Mouse (Mus musculus): ENCODE measurements around the gene Cd248. TPM values are rescaled to one million over a fixed set of nuclear protein-coding genes. Genes with fewer than 3 reads are reported as not detected.

Gene Cd248
- polyA plus RNA-seq, 1 experiment from 2014 or later: 69.8 TPM

DNA sequence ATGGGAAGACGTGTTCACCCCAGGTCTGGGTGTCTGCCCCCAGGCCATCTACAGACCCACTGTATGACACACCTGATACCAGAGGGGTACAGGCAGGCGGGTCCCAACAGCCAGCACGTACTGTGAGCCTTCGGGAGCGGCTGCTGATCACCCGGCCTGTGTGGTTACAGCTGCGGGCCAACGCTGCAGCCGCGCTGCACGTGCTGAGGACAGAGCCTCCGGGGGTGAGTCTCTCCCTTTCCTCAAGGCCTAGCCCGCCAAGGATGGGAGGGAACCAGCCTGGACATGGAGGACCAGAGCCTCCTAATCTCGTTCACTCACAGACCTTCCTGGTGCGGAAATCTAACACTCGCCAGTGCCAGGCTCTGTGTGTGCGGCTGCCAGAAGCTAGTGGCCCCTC lies 16.8 kb upstream of the Cd248 start:
- Histone ChIP-seq H3K9me3 (replicated peaks; ENCODE audit: control insufficient read depth, low read length) (no peaks in the 10 kb centered on the region), H3K4me3 (replicated peaks; ENCODE audit: low read length) (peak overlapping the region; percentile 45), H3K27ac (ENCODE audit: low read length) (peak overlapping the region; percentile 51), H3K27me3 (ENCODE audit: control insufficient read depth, insufficient read depth, low read length) (peaks cover 10% of the 10 kb centered on the region), H3K4me1 (ENCODE audit: control insufficient read depth, insufficient read depth, low read length) (peaks cover 19% of the 10 kb centered on the region), H3K9ac (ENCODE audit: low read length) (peak overlapping the region; percentile 64), H3K4me2 (ENCODE audit: low read depth, low read length) (peak overlapping the region; percentile 58), H3K36me3 (ENCODE audit: control insufficient read depth, insufficient read depth, low read length) (0 out of 2 replicates have a peak, but pooled peaks cover 3% of the 10 kb centered on the region)
- WGBS: 12% methylated on average over 17 of the region's 17 CpGs
- ATAC-seq (ENCODE audit: insufficient read depth, low FRiP score): peak; percentile 52; the same call in 1 of the 2 replicates

DNA sequence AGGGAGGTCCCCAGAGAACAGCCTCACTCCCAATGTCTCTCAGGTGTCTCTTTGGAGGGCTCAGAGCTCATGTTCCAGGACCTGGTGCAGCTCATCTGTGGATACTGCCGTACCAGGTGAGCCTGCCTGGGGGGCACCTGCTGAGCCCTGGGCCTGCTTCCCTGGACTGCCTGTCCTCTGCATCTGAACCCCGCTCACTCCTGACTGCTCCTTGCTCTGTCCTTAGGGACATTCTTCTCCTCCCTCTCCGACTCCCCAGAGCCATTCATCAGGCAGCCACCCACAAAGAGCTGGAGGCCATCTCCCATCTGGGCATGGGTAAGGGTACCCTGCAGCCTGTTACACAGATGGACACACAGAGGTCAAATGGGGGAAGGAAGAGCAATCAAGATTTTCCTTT lies 16.4 kb upstream of the Cd248 start:
- Histone ChIP-seq H3K36me3 (ENCODE audit: control insufficient read depth, insufficient read depth, low read length) (0 out of 2 replicates have a peak, but pooled peaks cover 3% of the 10 kb centered on the region), H3K4me1 (ENCODE audit: control insufficient read depth, insufficient read depth, low read length) (peaks cover 22% of the 10 kb centered on the region), H3K4me3 (replicated peaks; ENCODE audit: low read length) (peak overlapping the region; percentile 45), H3K9me3 (replicated peaks; ENCODE audit: control insufficient read depth, low read length) (no peaks in the 10 kb centered on the region), H3K9ac (ENCODE audit: low read length) (peak overlapping the region; percentile 64), H3K4me2 (ENCODE audit: low read depth, low read length) (peak overlapping the region; percentile 58), H3K27me3 (ENCODE audit: control insufficient read depth, insufficient read depth, low read length) (peaks cover 10% of the 10 kb centered on the region), H3K27ac (ENCODE audit: low read length) (no peak overlapping the region)
- 62% methylated on average over 3 of the region's 3 CpGs for WGBS
- no peak for ATAC-seq (ENCODE audit: insufficient read depth, low FRiP score)

DNA sequence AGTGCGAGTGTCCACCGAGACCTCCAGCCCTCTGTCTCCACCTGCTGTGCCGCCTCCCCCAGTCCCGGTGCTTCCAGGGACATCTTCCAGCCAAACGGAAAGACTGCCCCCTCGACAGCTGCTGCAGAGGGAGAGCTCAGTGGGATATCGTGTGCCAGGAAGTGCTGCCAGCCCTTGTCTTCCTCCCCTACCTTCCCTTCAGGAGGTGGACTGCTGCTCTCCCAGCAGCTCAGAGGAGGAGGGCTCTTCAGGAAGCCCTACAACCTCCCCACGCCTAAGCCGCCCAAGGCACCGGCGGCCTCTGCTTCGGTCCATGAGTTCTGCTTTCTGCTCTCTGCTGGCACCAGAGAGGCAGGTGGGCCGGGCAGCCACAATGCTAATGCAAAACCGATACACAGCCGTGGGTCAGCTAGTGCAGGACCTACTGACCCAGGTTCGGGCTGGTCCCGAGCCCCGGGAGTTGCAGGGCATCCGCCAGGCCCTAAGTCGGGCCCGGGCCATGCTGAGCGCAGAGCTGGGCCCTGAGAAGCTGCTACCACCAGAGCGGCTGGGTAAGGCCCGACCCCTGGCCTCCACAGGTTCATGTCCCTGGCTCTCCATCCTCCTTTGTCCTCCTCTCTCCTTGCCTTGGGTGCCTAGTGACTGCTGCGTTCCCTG lies 15.6 kb upstream of the Cd248 start:
- 47% methylated on average over 25 of the region's 25 CpGs for WGBS
- H3K36me3 ChIP-seq (ENCODE audit: control insufficient read depth, insufficient read depth, low read length): 0 out of 2 replicates have a peak, but pooled peaks cover 3% of the 10 kb centered on the region

DNA sequence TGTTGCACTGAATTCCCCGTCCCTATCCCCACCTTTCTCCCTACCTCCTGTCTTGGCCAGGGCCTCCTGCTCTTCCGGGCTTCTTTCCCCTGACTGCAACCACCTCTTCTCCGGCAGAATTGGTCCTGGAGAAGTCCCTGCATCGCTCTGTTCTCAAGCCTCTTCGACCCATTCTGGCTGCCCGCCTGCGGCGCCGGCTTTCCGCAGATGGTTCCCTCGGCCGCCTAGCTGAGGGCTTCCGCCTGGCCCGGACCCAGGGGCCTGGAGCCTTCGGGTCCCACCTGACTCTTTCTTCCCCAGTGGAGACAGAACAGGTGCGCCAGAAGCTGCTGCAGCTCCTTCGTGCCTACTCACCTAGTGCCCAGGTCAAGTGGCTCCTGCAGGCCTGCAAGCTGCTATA lies 15.0 kb upstream of the Cd248 start:
- peaks cover 27% of the 10 kb centered on the region for H3K4me1 ChIP-seq (ENCODE audit: control insufficient read depth, insufficient read depth, low read length)
- H3K9me3 ChIP-seq (replicated peaks; ENCODE audit: control insufficient read depth, low read length): no peaks in the 10 kb centered on the region
- no peak overlapping the region for H3K27ac ChIP-seq (ENCODE audit: low read length)
- peaks cover 10% of the 10 kb centered on the region for H3K27me3 ChIP-seq (ENCODE audit: control insufficient read depth, insufficient read depth, low read length)
- ATAC-seq (ENCODE audit: insufficient read depth, low FRiP score): no peak
- 64% methylated on average over 17 of the region's 17 CpGs for WGBS
- no peak overlapping the region for H3K9ac ChIP-seq (ENCODE audit: low read length)
- no peak overlapping the region for H3K4me2 ChIP-seq (ENCODE audit: low read depth, low read length)
- H3K4me3 ChIP-seq (replicated peaks; ENCODE audit: low read length): no peak overlapping the region
- H3K36me3 ChIP-seq (ENCODE audit: control insufficient read depth, insufficient read depth, low read length): no peaks in the 10 kb centered on the region

More for the DNA sequence above, 15.6 kb upstream of the Cd248 start:
- no peak for ATAC-seq (ENCODE audit: insufficient read depth, low FRiP score)
- no peak overlapping the region for H3K4me3 ChIP-seq (replicated peaks; ENCODE audit: low read length)
- H3K27me3 ChIP-seq (ENCODE audit: control insufficient read depth, insufficient read depth, low read length): peaks cover 10% of the 10 kb centered on the region
- H3K27ac ChIP-seq (ENCODE audit: low read length): no peak overlapping the region
- H3K4me2 ChIP-seq (ENCODE audit: low read depth, low read length): no peak overlapping the region
- H3K4me1 ChIP-seq (ENCODE audit: control insufficient read depth, insufficient read depth, low read length): peaks cover 24% of the 10 kb centered on the region
- H3K9me3 ChIP-seq (replicated peaks; ENCODE audit: control insufficient read depth, low read length): no peaks in the 10 kb centered on the region
- peak overlapping the region; percentile 46 for H3K9ac ChIP-seq (ENCODE audit: low read length)

DNA sequence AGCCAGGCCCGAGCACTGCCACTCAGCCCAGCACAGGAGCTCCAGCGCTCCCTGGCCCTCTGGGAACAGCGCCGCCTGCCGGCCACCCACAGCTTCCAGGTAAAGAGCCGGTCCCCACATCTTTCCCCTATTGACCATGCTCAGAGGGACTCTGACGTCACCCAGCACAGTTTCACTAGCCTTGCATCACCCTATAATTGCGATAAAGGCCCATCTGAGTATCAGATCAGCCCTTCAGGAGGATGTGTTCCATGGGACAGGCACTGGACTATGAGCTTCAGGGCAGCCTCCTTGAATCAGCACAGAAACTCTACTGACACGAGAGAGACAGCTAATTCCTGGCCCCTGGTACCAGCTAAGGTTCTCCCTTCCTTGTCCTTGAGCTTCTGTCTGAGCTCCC lies 14.0 kb upstream of the Cd248 start:
- Histone ChIP-seq H3K9ac (ENCODE audit: low read length) (no peak overlapping the region), H3K27me3 (ENCODE audit: control insufficient read depth, insufficient read depth, low read length) (peaks cover 10% of the 10 kb centered on the region), H3K27ac (ENCODE audit: low read length) (no peak overlapping the region), H3K4me3 (replicated peaks; ENCODE audit: low read length) (no peak overlapping the region), H3K4me1 (ENCODE audit: control insufficient read depth, insufficient read depth, low read length) (peaks cover 37% of the 10 kb centered on the region), H3K9me3 (replicated peaks; ENCODE audit: control insufficient read depth, low read length) (no peaks in the 10 kb centered on the region), H3K4me2 (ENCODE audit: low read depth, low read length) (no peak overlapping the region), H3K36me3 (ENCODE audit: control insufficient read depth, insufficient read depth, low read length) (no peaks in the 10 kb centered on the region)
- 20% methylated on average over 9 of the region's 9 CpGs for WGBS
- no peak for ATAC-seq (ENCODE audit: insufficient read depth, low FRiP score)

DNA sequence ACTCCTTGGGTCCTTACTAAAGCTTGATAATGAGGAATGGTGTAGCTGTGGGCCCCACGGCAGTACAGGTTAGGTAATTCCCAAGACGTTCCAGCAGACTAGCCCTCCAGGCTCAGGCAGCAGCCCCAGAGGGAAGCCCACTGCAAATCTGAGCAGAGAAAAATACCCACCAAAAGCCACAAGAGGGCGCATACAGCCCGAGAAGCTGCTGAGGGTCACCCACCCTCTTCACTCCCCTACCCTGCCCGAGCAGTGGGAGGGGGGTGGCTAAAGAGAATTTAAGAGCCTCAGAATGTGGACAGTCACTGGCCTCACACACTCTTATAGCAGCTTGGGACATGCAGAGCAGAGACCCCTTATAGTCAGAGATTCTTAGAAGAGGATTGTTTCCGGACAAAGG lies 11.6 kb upstream of the Cd248 start:
- Histone ChIP-seq H3K36me3 (ENCODE audit: control insufficient read depth, insufficient read depth, low read length) (no peaks in the 10 kb centered on the region), H3K9me3 (replicated peaks; ENCODE audit: control insufficient read depth, low read length) (no peaks in the 10 kb centered on the region), H3K9ac (ENCODE audit: low read length) (peak overlapping the region; percentile 20; the same call in 1 of the 2 replicates), H3K4me1 (ENCODE audit: control insufficient read depth, insufficient read depth, low read length) (peaks cover 40% of the 10 kb centered on the region), H3K27me3 (ENCODE audit: control insufficient read depth, insufficient read depth, low read length) (peaks cover 9% of the 10 kb centered on the region), H3K4me3 (replicated peaks; ENCODE audit: low read length) (no peak overlapping the region), H3K4me2 (ENCODE audit: low read depth, low read length) (no peak overlapping the region), H3K27ac (ENCODE audit: low read length) (no peak overlapping the region; the same call in 1 of the 2 replicates)
- no peak for ATAC-seq (ENCODE audit: insufficient read depth, low FRiP score)
- WGBS: 15% methylated on average over 6 of the region's 6 CpGs

DNA sequence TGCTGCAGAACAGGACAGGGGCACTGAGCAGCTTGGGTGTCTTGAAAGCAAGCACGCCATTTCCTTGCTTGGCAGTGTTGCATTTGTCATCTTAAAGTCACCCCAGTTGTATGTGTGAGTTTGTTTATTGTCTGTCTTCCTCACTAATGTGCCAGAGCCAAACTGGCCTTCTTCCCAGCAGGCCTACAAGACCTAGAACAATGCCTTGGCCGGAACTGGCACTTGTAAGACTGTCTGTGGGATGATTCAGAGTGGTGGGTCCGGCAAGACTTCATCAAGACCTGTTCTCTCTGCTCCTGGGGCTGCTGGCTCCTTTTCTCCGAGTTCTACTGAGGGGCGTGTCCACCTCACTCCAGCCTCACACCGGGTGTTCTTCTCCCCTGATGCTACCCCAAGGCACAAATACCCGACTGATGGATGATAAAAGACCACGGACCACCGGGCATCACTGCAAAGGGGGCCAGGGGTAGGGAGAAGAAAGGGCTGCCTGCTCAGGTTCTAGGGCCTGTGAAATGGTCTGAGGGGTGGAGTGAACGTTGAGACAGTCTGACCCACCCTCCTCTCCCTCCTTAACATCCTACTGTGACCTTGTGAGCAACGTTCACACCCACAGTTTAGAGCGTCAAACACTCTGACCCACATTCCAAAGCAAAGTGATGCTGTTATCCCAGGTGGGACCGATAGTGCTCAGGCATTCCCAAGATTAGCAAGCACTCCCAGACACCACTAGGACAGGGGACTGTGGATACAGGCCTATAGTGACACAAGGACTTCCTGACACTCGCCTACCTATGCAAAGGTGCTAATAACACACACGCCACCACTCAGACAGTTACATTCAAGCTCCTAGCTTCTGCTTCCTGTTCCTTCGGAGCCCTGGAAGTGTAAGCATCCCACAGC lies 9.8 kb upstream of the Cd248 start:
- H3K4me1 ChIP-seq (ENCODE audit: control insufficient read depth, insufficient read depth, low read length): peaks cover 40% of the 10 kb centered on the region
- 25% methylated on average over 16 of the region's 16 CpGs for WGBS
- H3K27me3 ChIP-seq (ENCODE audit: control insufficient read depth, insufficient read depth, low read length): no peaks in the 10 kb centered on the region
- peak overlapping the region; percentile 32 for H3K9ac ChIP-seq (ENCODE audit: low read length)
- no peaks in the 10 kb centered on the region for H3K9me3 ChIP-seq (replicated peaks; ENCODE audit: control insufficient read depth, low read length)
- ATAC-seq (ENCODE audit: insufficient read depth, low FRiP score): no peak
- H3K4me3 ChIP-seq (replicated peaks; ENCODE audit: low read length): no peak overlapping the region
- H3K4me2 ChIP-seq (ENCODE audit: low read depth, low read length): 0 out of 2 replicates have a peak overlapping the region, but pooled peaks have one; percentile 10
- H3K36me3 ChIP-seq (ENCODE audit: control insufficient read depth, insufficient read depth, low read length): no peaks in the 10 kb centered on the region
- H3K27ac ChIP-seq (ENCODE audit: low read length): peak overlapping the region; percentile 56

DNA sequence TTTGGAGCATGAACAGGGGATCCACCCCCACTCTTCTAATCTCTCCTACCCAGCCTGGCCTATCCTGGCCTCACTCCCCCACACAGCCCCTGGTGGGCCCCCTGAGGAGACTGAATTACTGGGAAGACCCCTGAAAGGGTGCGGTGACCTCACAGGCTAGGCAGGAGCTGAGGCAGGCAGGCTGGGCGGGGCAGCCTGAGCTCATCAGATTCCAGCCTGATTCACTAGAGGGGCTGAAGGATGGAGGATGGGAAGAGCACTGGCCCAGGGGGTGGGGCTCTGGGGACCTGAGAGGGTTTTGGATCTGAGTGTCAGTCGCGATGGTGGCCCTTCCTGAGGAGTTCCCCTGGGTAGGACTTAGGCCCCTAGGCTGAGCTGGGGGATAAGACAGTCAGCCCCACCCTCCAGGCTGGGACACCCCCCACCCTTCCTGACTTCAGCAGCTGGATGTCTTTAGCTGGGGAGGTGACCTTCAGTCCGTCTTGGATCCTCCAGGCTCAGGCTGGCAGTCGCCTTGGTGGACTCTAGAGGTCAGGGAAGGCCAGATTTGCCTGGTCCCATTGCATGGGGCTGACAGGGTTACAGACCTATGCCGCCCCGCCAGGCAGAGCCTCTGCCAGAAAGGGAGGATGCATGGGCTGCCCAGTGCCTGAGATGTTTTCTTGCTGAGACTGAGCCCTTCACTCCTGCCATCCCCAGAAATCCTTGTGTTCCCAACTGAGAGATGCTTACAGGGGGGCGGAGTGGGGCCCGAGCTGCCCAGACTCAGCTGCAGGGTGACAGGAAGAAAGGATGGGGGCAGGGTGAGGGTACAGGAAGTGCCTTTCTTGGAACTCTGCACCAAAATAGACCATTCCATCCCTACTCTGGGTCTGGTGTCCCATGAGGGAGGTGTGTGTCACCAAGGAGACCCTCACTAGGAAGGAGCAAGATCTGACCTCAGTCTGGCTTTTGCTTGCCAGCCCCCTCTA lies 8.8 kb upstream of the Cd248 start:
- WGBS: 15% methylated on average over 10 of the region's 10 CpGs
- Histone ChIP-seq H3K4me1 (ENCODE audit: control insufficient read depth, insufficient read depth, low read length) (peaks cover 40% of the 10 kb centered on the region), H3K27ac (ENCODE audit: low read length) (peak overlapping the region; percentile 56), H3K9ac (ENCODE audit: low read length) (peak overlapping the region; percentile 32), H3K4me3 (replicated peaks; ENCODE audit: low read length) (no peak overlapping the region), H3K9me3 (replicated peaks; ENCODE audit: control insufficient read depth, low read length) (no peaks in the 10 kb centered on the region), H3K27me3 (ENCODE audit: control insufficient read depth, insufficient read depth, low read length) (no peaks in the 10 kb centered on the region), H3K4me2 (ENCODE audit: low read depth, low read length) (peak overlapping the region; percentile 23; the same call in 1 of the 2 replicates), H3K36me3 (ENCODE audit: control insufficient read depth, insufficient read depth, low read length) (no peaks in the 10 kb centered on the region)
- ATAC-seq (ENCODE audit: insufficient read depth, low FRiP score): peak; percentile 39

Data from stomach, embryonic 16.5 days (tissue).